Mouse (Mus musculus): ENCODE data around the gene Ttc7b. TPM values are rescaled to one million over a fixed set of nuclear protein-coding genes. Genes with fewer than 3 reads are reported as not detected.
A peak's percentile ranks its signal among the peaks of the same experiment; 100 is the strongest.

Gene Ttc7b
- polyA plus RNA-seq, 1 experiment: 44.5 TPM

GRCm38 (mm10) chr12:100407371-100407770, 113.3 kb downstream of the Ttc7b start:
- TF ChIP-seq CTCF (IDR thresholded peaks at IDR 0.05; ENCODE audit: borderline replicate concordance, extremely low read depth, insufficient read depth, insufficient read length): no peak
- peak; percentile 72 for DNase-seq (ENCODE audit: low read depth)

- DNase-seq (ENCODE audit: low read depth): no peak
- TF ChIP-seq POLR2A (IDR thresholded peaks at IDR 0.05; ENCODE audit: borderline replicate concordance, extremely low read depth, insufficient read depth, insufficient read length, poor library complexity, severe bottlenecking): no peak
- TF ChIP-seq CTCF (IDR thresholded peaks at IDR 0.05; ENCODE audit: borderline replicate concordance, extremely low read depth, insufficient read depth, insufficient read length): no peak
These were observed 114.5 kb downstream of the Ttc7b start for GRCm38 (mm10) chr12:100406094-100406493.

- TF ChIP-seq CTCF (IDR thresholded peaks at IDR 0.05; ENCODE audit: borderline replicate concordance, extremely low read depth, insufficient read depth, insufficient read length) (no peak), POLR2A (IDR thresholded peaks at IDR 0.05; ENCODE audit: borderline replicate concordance, extremely low read depth, insufficient read depth, insufficient read length, poor library complexity, severe bottlenecking) (no peak)
- no peak for DNase-seq (ENCODE audit: low read depth)
These were observed 115.1 kb downstream of the Ttc7b start for GRCm38 (mm10) chr12:100405512-100406030.

- no peak for DNase-seq (ENCODE audit: low read depth)
These were observed 116.2 kb downstream of the Ttc7b start for GRCm38 (mm10) chr12:100404430-100404829.

GRCm38 (mm10) chr12:100403005-100403324, 117.7 kb downstream of the Ttc7b start:
- TF ChIP-seq POLR2A (IDR thresholded peaks at IDR 0.05; ENCODE audit: borderline replicate concordance, extremely low read depth, insufficient read depth, insufficient read length, poor library complexity, severe bottlenecking): no peak
- TF ChIP-seq CTCF (IDR thresholded peaks at IDR 0.05; ENCODE audit: borderline replicate concordance, extremely low read depth, insufficient read depth, insufficient read length): no peak
- DNase-seq (ENCODE audit: low read depth): no peak

More at GRCm38 (mm10) chr12:100404430-100404829, 116.2 kb downstream of the Ttc7b start:
- no peak for TF ChIP-seq POLR2A (IDR thresholded peaks at IDR 0.05; ENCODE audit: borderline replicate concordance, extremely low read depth, insufficient read depth, insufficient read length, poor library complexity, severe bottlenecking)
- no peak for TF ChIP-seq CTCF (IDR thresholded peaks at IDR 0.05; ENCODE audit: borderline replicate concordance, extremely low read depth, insufficient read depth, insufficient read length)

- TF ChIP-seq CTCF (IDR thresholded peaks at IDR 0.05; ENCODE audit: borderline replicate concordance, extremely low read depth, insufficient read depth, insufficient read length): no peak
- TF ChIP-seq POLR2A (IDR thresholded peaks at IDR 0.05; ENCODE audit: borderline replicate concordance, extremely low read depth, insufficient read depth, insufficient read length, poor library complexity, severe bottlenecking): no peak
- no peak for DNase-seq (ENCODE audit: low read depth)
These were observed 118.2 kb downstream of the Ttc7b start for GRCm38 (mm10) chr12:100402296-100403004.

GRCm38 (mm10) chr12:100400119-100400518, 120.5 kb downstream of the Ttc7b start:
- DNase-seq (ENCODE audit: low read depth): no peak
- no peak for TF ChIP-seq POLR2A (IDR thresholded peaks at IDR 0.05; ENCODE audit: borderline replicate concordance, extremely low read depth, insufficient read depth, insufficient read length, poor library complexity, severe bottlenecking)
- no peak for TF ChIP-seq CTCF (IDR thresholded peaks at IDR 0.05; ENCODE audit: borderline replicate concordance, extremely low read depth, insufficient read depth, insufficient read length)

GRCm38 (mm10) chr12:100399126-100399727, 121.4 kb downstream of the Ttc7b start:
- DNase-seq (ENCODE audit: low read depth): no peak
- TF ChIP-seq CTCF (IDR thresholded peaks at IDR 0.05; ENCODE audit: borderline replicate concordance, extremely low read depth, insufficient read depth, insufficient read length): no peak
- no peak for TF ChIP-seq POLR2A (IDR thresholded peaks at IDR 0.05; ENCODE audit: borderline replicate concordance, extremely low read depth, insufficient read depth, insufficient read length, poor library complexity, severe bottlenecking)

- DNase-seq (ENCODE audit: low read depth): peak; percentile 76
- TF ChIP-seq CTCF (IDR thresholded peaks at IDR 0.05; ENCODE audit: borderline replicate concordance, extremely low read depth, insufficient read depth, insufficient read length): no peak
These were observed 122.2 kb downstream of the Ttc7b start for GRCm38 (mm10) chr12:100398268-100398943.

GRCm38 (mm10) chr12:100397432-100398146, 123.0 kb downstream of the Ttc7b start:
- TF ChIP-seq POLR2A (IDR thresholded peaks at IDR 0.05; ENCODE audit: borderline replicate concordance, extremely low read depth, insufficient read depth, insufficient read length, poor library complexity, severe bottlenecking) (no peak), CTCF (IDR thresholded peaks at IDR 0.05; ENCODE audit: borderline replicate concordance, extremely low read depth, insufficient read depth, insufficient read length) (no peak)
- DNase-seq (ENCODE audit: low read depth): peak; percentile 15

GRCm38 (mm10) chr12:100396806-100397205, 123.8 kb downstream of the Ttc7b start:
- TF ChIP-seq CTCF (IDR thresholded peaks at IDR 0.05; ENCODE audit: borderline replicate concordance, extremely low read depth, insufficient read depth, insufficient read length) (no peak), POLR2A (IDR thresholded peaks at IDR 0.05; ENCODE audit: borderline replicate concordance, extremely low read depth, insufficient read depth, insufficient read length, poor library complexity, severe bottlenecking) (no peak)
- peak; percentile 48 for DNase-seq (ENCODE audit: low read depth)

Measured in brain, embryonic 14.5 days (tissue).